Mouse (Mus musculus) kidney, embryonic 14.5 days (tissue): Measurements from ENCODE around the gene Olfr1148. TPM values are rescaled to one million over a fixed set of nuclear protein-coding genes. Genes with fewer than 3 reads are reported as not detected.

Experiments
- ATAC-seq: fragments of 200-750 bp; cut with Nextera tagmentation; 2 replicates; pipeline ENCODE4 v1.8.0; 2017; ENCODE audit warnings: moderate number of reproducible peaks, mild to moderate bottlenecking, moderate TSS enrichment, moderate library complexity; ENCODE audit not compliant: low FRiP score, low TSS enrichment
- H3K27ac ChIP-seq: fragments of 300-500 bp; sonication (generic); 2 replicates; pipeline ENCODE4 v1.5.1; 2014; ENCODE audit warnings: low read depth, mild to moderate bottlenecking, low read length, moderate library complexity, mixed read lengths
- H3K27me3 ChIP-seq: fragments of 300-500 bp; sonication (generic); 2 replicates; pipeline ENCODE4 v1.6.1; 2014; ENCODE audit warnings: mild to moderate bottlenecking, low read length; ENCODE audit not compliant: control insufficient read depth, insufficient read depth
- H3K36me3 ChIP-seq: fragments of 300-500 bp; sonication (generic); 2 replicates; pipeline ENCODE4 v1.6.1; 2014; ENCODE audit warnings: low read length, mixed read lengths; ENCODE audit not compliant: control insufficient read depth, insufficient read depth
- H3K4me1 ChIP-seq: fragments of 300-500 bp; sonication (generic); 2 replicates; pipeline ENCODE4 v1.6.1; 2014; ENCODE audit warnings: low read length, mixed read lengths; ENCODE audit not compliant: control insufficient read depth, insufficient read depth
- H3K4me2 ChIP-seq: fragments of 300-500 bp; sonication (generic); replicated peaks from 2 replicates; pipeline ENCODE4 v1.6.1; 2014; ENCODE audit warnings: low read depth, mild to moderate bottlenecking, low read length
- H3K4me3 ChIP-seq: fragments of 300-500 bp; sonication (generic); 2 replicates; pipeline ENCODE4 v1.5.1; 2014; ENCODE audit warnings: mild to moderate bottlenecking, low read length
- H3K9ac ChIP-seq: fragments of 300-500 bp; sonication (generic); 2 replicates; pipeline ENCODE4 v1.6.1; 2014; ENCODE audit warnings: low read depth, mild to moderate bottlenecking, low read length, moderate library complexity
- H3K9me3 ChIP-seq: fragments of 300-500 bp; sonication (generic); 2 replicates; pipeline ENCODE4 v1.6.1; 2016; ENCODE audit warnings: low read length; ENCODE audit not compliant: control insufficient read depth
- WGBS: fragments of 180-500 bp; shearing (Covaris S2); extraction: QIAGEN DNeasy Blood & Tissue Kit; methylation state at CpG from one replicate; pipeline ENCODE4 v1.1.7; 2014; 5-methylcytosine and 5-hydroxymethylcytosine counted together
- polyA plus RNA-seq: library from polyadenylated mRNA; unstranded; fragments of >200 nt; fragmentation: Nextera tagmentation; extraction: Ambion mirVana; gene quantifications from 2 replicates; pipeline ENCODE4 v1.2.1, GENCODE M21; 2014

The Olfr1148 gene
- polyA plus RNA-seq, result not detected in 2 replicates

DNA sequence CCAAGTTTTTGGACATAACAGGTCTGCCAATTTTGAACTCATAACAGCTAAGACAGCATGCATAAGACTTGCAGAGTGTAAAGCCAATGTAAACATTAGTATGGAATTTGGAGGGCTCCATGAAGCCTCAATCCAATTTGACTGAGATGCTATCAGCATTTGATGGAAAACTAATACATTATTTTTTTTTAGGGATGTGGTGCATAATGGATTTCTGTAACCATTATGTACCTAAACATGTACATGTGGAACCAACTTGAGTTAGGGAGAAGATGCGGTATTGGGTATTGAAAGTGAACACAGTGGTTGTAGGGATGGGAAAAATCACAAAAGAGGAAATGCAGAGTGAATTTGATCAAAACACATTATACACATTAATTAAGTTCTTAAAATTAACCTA, at the start of gene Olfr1148:
TSS of gene Olfr1148 (plus strand) at position 301 of the 400 bp plus-strand sequence.
- no peaks in the 10 kb centered on the region for H3K36me3 ChIP-seq
- H3K4me2 ChIP-seq, result no peak within 1 kb of the TSS
- H3K4me3 ChIP-seq, result no peak within 1 kb of the TSS
- WGBS, result 89% methylated on average over 1 of the region's 1 CpGs
- H3K4me1 ChIP-seq, result no peaks in the 10 kb centered on the region
- H3K27me3 ChIP-seq, result no peaks in the 10 kb centered on the region
- no peak for ATAC-seq
- no peak within 1 kb of the TSS for H3K27ac ChIP-seq
- H3K9me3 ChIP-seq, result no peaks in the 10 kb centered on the region
- H3K9ac ChIP-seq, result no peak within 1 kb of the TSS

- Histone ChIP-seq H3K36me3 (no peaks in the 10 kb centered on the region), H3K27ac (no peak within 1 kb of the TSS)
Observed at GRCm38 (mm10) chr2:87800292-87800691, 30.0 kb upstream of the Olfr1148 start, which contains the start of gene Olfr1143. Gene Olfr1143 (plus strand): TSS chr2:87800592.

GRCm38 (mm10) chr2:87809522-87809921, 20.8 kb upstream of the Olfr1148 start, which contains the start of gene Olfr1145:
Gene Olfr1145 (plus strand): TSS chr2:87809822.
- no peaks in the 10 kb centered on the region for H3K36me3 ChIP-seq
- no peaks in the 10 kb centered on the region for H3K9me3 ChIP-seq
- H3K27ac ChIP-seq, result no peak within 1 kb of the TSS
- H3K4me1 ChIP-seq, result no peaks in the 10 kb centered on the region
- 85% methylated on average over 1 of the region's 1 CpGs for WGBS
- no peak for ATAC-seq
- H3K4me2 ChIP-seq, result no peak within 1 kb of the TSS
- H3K4me3 ChIP-seq, result no peak within 1 kb of the TSS
- H3K9ac ChIP-seq, result no peak within 1 kb of the TSS
- H3K27me3 ChIP-seq, result no peaks in the 10 kb centered on the region

More at GRCm38 (mm10) chr2:87800292-87800691, 30.0 kb upstream of the Olfr1148 start, which contains the start of gene Olfr1143:
- H3K9ac ChIP-seq, result no peak within 1 kb of the TSS
- no peaks in the 10 kb centered on the region for H3K9me3 ChIP-seq
- no peaks in the 10 kb centered on the region for H3K27me3 ChIP-seq
- ATAC-seq, result no peak
- no peak within 1 kb of the TSS for H3K4me3 ChIP-seq
- H3K4me2 ChIP-seq, result no peak within 1 kb of the TSS
- no peaks in the 10 kb centered on the region for H3K4me1 ChIP-seq

DNA sequence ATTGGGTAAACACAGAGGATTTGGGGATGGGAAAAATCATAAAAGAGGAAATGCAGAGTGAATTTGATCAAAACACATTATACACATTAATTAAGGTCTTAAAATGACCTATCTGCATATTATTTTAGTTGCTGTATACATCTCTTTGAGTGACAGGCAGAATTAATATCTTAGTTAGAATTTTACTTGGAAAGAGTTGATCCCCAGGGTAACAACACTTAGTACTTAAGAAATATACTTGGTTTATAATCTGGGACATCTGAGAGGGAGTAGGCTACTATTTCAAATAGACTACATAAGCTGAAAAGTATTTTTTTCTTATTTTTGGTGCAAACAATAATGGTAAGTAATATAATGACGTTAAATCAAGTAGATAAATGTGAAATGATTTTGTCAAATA, 13.4 kb downstream of the Olfr1148 start, which contains the start of gene Olfr1150-ps1:
TSS of gene Olfr1150-ps1 (plus strand) at position 301 of the 400 bp plus-strand sequence.
- H3K9ac ChIP-seq, result no peak within 1 kb of the TSS
- no peak for ATAC-seq
- no peaks in the 10 kb centered on the region for H3K4me1 ChIP-seq
- H3K9me3 ChIP-seq, result no peaks in the 10 kb centered on the region
- H3K4me3 ChIP-seq, result no peak within 1 kb of the TSS
- H3K27me3 ChIP-seq, result no peaks in the 10 kb centered on the region
- H3K27ac ChIP-seq, result no peak within 1 kb of the TSS
- 81% methylated on average over 1 of the region's 1 CpGs for WGBS
- H3K4me2 ChIP-seq, result no peak within 1 kb of the TSS
- no peaks in the 10 kb centered on the region for H3K36me3 ChIP-seq

- WGBS, result 96% methylated on average over 1 of the region's 1 CpGs
- no peak for ATAC-seq
Observed at GRCm38 (mm10) chr2:87855562-87855961, 25.2 kb downstream of the Olfr1148 start, which contains the start of gene Olfr1151. Gene Olfr1151 (plus strand): TSS chr2:87855862.

GRCm38 (mm10) chr2:87866192-87866591, 35.9 kb downstream of the Olfr1148 start, which contains the start of gene Olfr1152:
Gene Olfr1152 (plus strand): TSS chr2:87866492.
- no peaks in the 10 kb centered on the region for H3K9me3 ChIP-seq
- no peak within 1 kb of the TSS for H3K27ac ChIP-seq
- no peaks in the 10 kb centered on the region for H3K27me3 ChIP-seq
- no peak within 1 kb of the TSS for H3K9ac ChIP-seq
- ATAC-seq, result no peak
- H3K36me3 ChIP-seq, result no peaks in the 10 kb centered on the region
- no peak within 1 kb of the TSS for H3K4me2 ChIP-seq
- H3K4me3 ChIP-seq, result no peak within 1 kb of the TSS
- no peaks in the 10 kb centered on the region for H3K4me1 ChIP-seq

More at GRCm38 (mm10) chr2:87855562-87855961, 25.2 kb downstream of the Olfr1148 start, which contains the start of gene Olfr1151:
- Histone ChIP-seq H3K36me3 (no peaks in the 10 kb centered on the region), H3K9me3 (no peaks in the 10 kb centered on the region), H3K9ac (no peak within 1 kb of the TSS), H3K4me2 (no peak within 1 kb of the TSS), H3K27me3 (no peaks in the 10 kb centered on the region), H3K4me3 (no peak within 1 kb of the TSS), H3K4me1 (no peaks in the 10 kb centered on the region), H3K27ac (no peak within 1 kb of the TSS)

Other genes with a start within 250 kb of the Olfr1148 start
- gene Olfr1130, start 224.3 kb upstream of the Olfr1148 start, polyA plus RNA-seq, result not detected in 2 replicates
- gene Olfr1131, start 203.4 kb upstream of the Olfr1148 start, polyA plus RNA-seq, result not detected in 2 replicates
- not detected in 2 replicates for gene Olfr1132, start 193.0 kb upstream of the Olfr1148 start, polyA plus RNA-seq
- not detected in 2 replicates for gene Olfr1133, start 183.2 kb upstream of the Olfr1148 start, polyA plus RNA-seq
- not detected in 2 replicates for gene Olfr1134, start 172.1 kb upstream of the Olfr1148 start, polyA plus RNA-seq
- gene Olfr1135, start 156.9 kb upstream of the Olfr1148 start, polyA plus RNA-seq, result not detected in 2 replicates
- not detected in 2 replicates for gene Olfr1136, start 136.6 kb upstream of the Olfr1148 start, polyA plus RNA-seq
- gene Olfr1137, start 117.4 kb upstream of the Olfr1148 start, polyA plus RNA-seq, result not detected in 2 replicates
- not detected in 2 replicates for gene Olfr1138, start 90.6 kb upstream of the Olfr1148 start, polyA plus RNA-seq
- gene Olfr1140, start 86.8 kb upstream of the Olfr1148 start, polyA plus RNA-seq, result not detected in 2 replicates
- not detected in 2 replicates for gene Olfr1141, start 76.5 kb upstream of the Olfr1148 start, polyA plus RNA-seq
- gene Olfr152, start 51.0 kb upstream of the Olfr1148 start, polyA plus RNA-seq, result not detected in 2 replicates
- not detected in 2 replicates for gene Olfr1143, start 29.9 kb upstream of the Olfr1148 start, polyA plus RNA-seq
- gene Olfr1145, start 20.7 kb upstream of the Olfr1148 start, polyA plus RNA-seq, result not detected in 2 replicates
- gene Olfr1150-ps1, start 13.5 kb downstream of the Olfr1148 start, polyA plus RNA-seq, result not detected in 2 replicates
- gene Olfr1151, start 25.3 kb downstream of the Olfr1148 start, polyA plus RNA-seq, result not detected in 2 replicates
- not detected in 2 replicates for gene Olfr1152, start 36.0 kb downstream of the Olfr1148 start, polyA plus RNA-seq
- not detected in 2 replicates for gene Olfr1153, start 64.4 kb downstream of the Olfr1148 start, polyA plus RNA-seq
- gene Olfr1154, start 74.6 kb downstream of the Olfr1148 start, polyA plus RNA-seq, result not detected in 2 replicates
- not detected in 2 replicates for gene Olfr1155, start 114.6 kb downstream of the Olfr1148 start, polyA plus RNA-seq
- gene Olfr1156, start 122.6 kb downstream of the Olfr1148 start, polyA plus RNA-seq, result not detected in 2 replicates
- gene Olfr1157, start 137.8 kb downstream of the Olfr1148 start, polyA plus RNA-seq, result not detected in 2 replicates
- gene Olfr74, start 144.1 kb downstream of the Olfr1148 start, polyA plus RNA-seq, result not detected in 2 replicates
- not detected in 2 replicates for gene Olfr1158, start 159.6 kb downstream of the Olfr1148 start, polyA plus RNA-seq
- gene Olfr1160, start 177.7 kb downstream of the Olfr1148 start, polyA plus RNA-seq, result not detected in 2 replicates
- not detected in 2 replicates for gene Olfr1161, start 192.2 kb downstream of the Olfr1148 start, polyA plus RNA-seq
- not detected in 2 replicates for gene Olfr73, start 207.2 kb downstream of the Olfr1148 start, polyA plus RNA-seq
- not detected in 2 replicates for gene Olfr1162, start 220.6 kb downstream of the Olfr1148 start, polyA plus RNA-seq
- not detected in 2 replicates for gene Olfr1163, start 241.3 kb downstream of the Olfr1148 start, polyA plus RNA-seq